Mouse (Mus musculus) layer of hippocampus, adult 9-11 months (tissue): ENCODE data around the gene Atp8a2.
"Not testable (repeated sequence)": the region's sequence is repeated elsewhere in the genome, so short reads cannot be mapped to it uniquely, and the experiment has no call there.

Experiments
- DNase-seq: peaks from one replicate; pipeline ENCODE4 v3.0.0; 2022

Atp8a2 gene

GRCm38 (mm10) chr14:59633295-59633898 lies 563.6 kb downstream of the Atp8a2 start:
- DNase-seq, result no peak

- DNase-seq, result no peak
Measured at GRCm38 (mm10) chr14:59632067-59632466, 564.9 kb downstream of the Atp8a2 start.

GRCm38 (mm10) chr14:59630096-59630495 lies 566.9 kb downstream of the Atp8a2 start:
- DNase-seq, result no peak

- DNase-seq, result no peak
Measured at GRCm38 (mm10) chr14:59629308-59629707, 567.7 kb downstream of the Atp8a2 start.

GRCm38 (mm10) chr14:59627823-59628222 lies 569.2 kb downstream of the Atp8a2 start:
- DNase-seq, result peak; percentile 50

- DNase-seq, result no peak
Measured at GRCm38 (mm10) chr14:59627142-59627680, 569.8 kb downstream of the Atp8a2 start.

- no peak for DNase-seq
Measured at GRCm38 (mm10) chr14:59626711-59627110, 570.3 kb downstream of the Atp8a2 start.

- no peak for DNase-seq
Measured at GRCm38 (mm10) chr14:59625806-59626364, 571.1 kb downstream of the Atp8a2 start.

GRCm38 (mm10) chr14:59625158-59625805 lies 571.7 kb downstream of the Atp8a2 start, which contains the start of gene Shisa2:
Gene Shisa2, plus strand, starts transcription at chr14:59625308.
- peak; percentile 29 for DNase-seq

GRCm38 (mm10) chr14:59624326-59624885 lies 572.6 kb downstream of the Atp8a2 start:
- no peak for DNase-seq

- DNase-seq, result no peak
Measured at GRCm38 (mm10) chr14:59616802-59617201, 580.2 kb downstream of the Atp8a2 start.

- DNase-seq, result not testable (repeated sequence)
Measured at GRCm38 (mm10) chr14:59614149-59614548, 582.8 kb downstream of the Atp8a2 start.

GRCm38 (mm10) chr14:59612920-59613625 lies 583.9 kb downstream of the Atp8a2 start:
- DNase-seq, result no peak

GRCm38 (mm10) chr14:59607021-59607420 lies 590.0 kb downstream of the Atp8a2 start:
- no peak for DNase-seq

GRCm38 (mm10) chr14:59605671-59606353 lies 591.2 kb downstream of the Atp8a2 start:
- no peak for DNase-seq

- no peak for DNase-seq
Measured at GRCm38 (mm10) chr14:59604002-59604645, 592.9 kb downstream of the Atp8a2 start.

GRCm38 (mm10) chr14:59598260-59598627 lies 598.7 kb downstream of the Atp8a2 start:
- DNase-seq, result no peak

GRCm38 (mm10) chr14:59597398-59598259 lies 599.4 kb downstream of the Atp8a2 start, which contains the start of gene Cdadc1:
Gene Cdadc1, minus strand, starts transcription at chr14:59597959.
- peak; percentile 93 for DNase-seq

- DNase-seq, result no peak
Measured at GRCm38 (mm10) chr14:59594988-59595387, 602.0 kb downstream of the Atp8a2 start.

GRCm38 (mm10) chr14:59592593-59592992 lies 604.4 kb downstream of the Atp8a2 start:
- DNase-seq, result no peak

- no peak for DNase-seq
Measured at GRCm38 (mm10) chr14:59591901-59592300, 605.1 kb downstream of the Atp8a2 start.
